Mouse (Mus musculus) effector memory CD4-positive, alpha-beta T cell, adult 5 months (primary cell): ENCODE data around the gene Peli3. TPM values are rescaled to one million over a fixed set of nuclear protein-coding genes. Genes with fewer than 3 reads are reported as not detected.

Experiments used
- polyA plus RNA-seq: library from polyadenylated mRNA; unstranded; fragments of 100-300 nt; shearing (Covaris generic); gene quantifications from one replicate; pipeline ENCODE4 v1.2.1, GENCODE M21; 2017

Gene Peli3
- polyA plus RNA-seq, result 1.1 TPM

GRCm38 (mm10) chr19:4942551-4943252 lies at the start of gene Peli3:
Peli3 (minus strand) TSS chr19:4943127.

GRCm38 (mm10) chr19:4990256-4990625 lies 47.3 kb upstream of the Peli3 start, which contains the start of gene Npas4:
Npas4 (minus strand) TSS chr19:4990316.

GRCm38 (mm10) chr19:4961928-4962601 lies 19.1 kb upstream of the Peli3 start, which contains the start of gene Mrpl11:
Mrpl11 (plus strand) TSS chr19:4962147.

GRCm38 (mm10) chr19:4927904-4928531 lies 14.9 kb downstream of the Peli3 start, which contains the start of gene Dpp3:
Dpp3 (minus strand) TSS chr19:4928287.

GRCm38 (mm10) chr19:4905979-4906794 lies 36.7 kb downstream of the Peli3 start, which contains the start of gene Bbs1:
Bbs1 (minus strand) TSS chr19:4906628.

Other genes with a start within 250 kb of the Peli3 start
- 0.17 TPM for gene Gm960, start 244.5 kb downstream of the Peli3 start, polyA plus RNA-seq
- 0.34 TPM for gene Sptbn2, start 232.0 kb downstream of the Peli3 start, polyA plus RNA-seq
- 58.9 TPM for gene Rbm4b, start 186.6 kb downstream of the Peli3 start, polyA plus RNA-seq
- gene Rbm4, start 149.2 kb downstream of the Peli3 start, polyA plus RNA-seq, result 44.4 TPM
- 19.3 TPM for gene Gm21992, start 131.5 kb downstream of the Peli3 start, polyA plus RNA-seq
- gene Rbm14, start 131.5 kb downstream of the Peli3 start, polyA plus RNA-seq, result 78.0 TPM
- 30.5 TPM for gene Ccs, start 103.8 kb downstream of the Peli3 start, polyA plus RNA-seq
- 0.11 TPM for gene Ccdc87, start 103.8 kb downstream of the Peli3 start, polyA plus RNA-seq
- 8.5 TPM for gene Ctsf, start 88.0 kb downstream of the Peli3 start, polyA plus RNA-seq
- gene Actn3, start 65.2 kb downstream of the Peli3 start, polyA plus RNA-seq, result not detected
- gene Zdhhc24, start 64.5 kb downstream of the Peli3 start, polyA plus RNA-seq, result 3.8 TPM
- gene Bbs1, start 36.5 kb downstream of the Peli3 start, polyA plus RNA-seq, result 0.37 TPM
- gene Dpp3, start 14.8 kb downstream of the Peli3 start, polyA plus RNA-seq, result 59.5 TPM
- 37.5 TPM for gene Mrpl11, start 19.0 kb upstream of the Peli3 start, polyA plus RNA-seq
- not detected for gene Npas4, start 47.2 kb upstream of the Peli3 start, polyA plus RNA-seq
- gene Slc29a2, start 80.7 kb upstream of the Peli3 start, polyA plus RNA-seq, result 2.2 TPM
- 3.6 TPM for gene B4gat1, start 95.7 kb upstream of the Peli3 start, polyA plus RNA-seq
- 2.4 TPM for gene AC124502.3, start 95.8 kb upstream of the Peli3 start, polyA plus RNA-seq
- gene Brms1, start 98.2 kb upstream of the Peli3 start, polyA plus RNA-seq, result 84.9 TPM
- gene Rin1, start 107.4 kb upstream of the Peli3 start, polyA plus RNA-seq, result 0.35 TPM
- not detected for gene Cd248, start 125.0 kb upstream of the Peli3 start, polyA plus RNA-seq
- 0.57 TPM for gene Tmem151a, start 142.4 kb upstream of the Peli3 start, polyA plus RNA-seq
- gene Yif1a, start 145.4 kb upstream of the Peli3 start, polyA plus RNA-seq, result 28.5 TPM
- 0.87 TPM for gene Cnih2, start 155.4 kb upstream of the Peli3 start, polyA plus RNA-seq
- 151 TPM for gene Rab1b, start 163.9 kb upstream of the Peli3 start, polyA plus RNA-seq
- gene Klc2, start 175.4 kb upstream of the Peli3 start, polyA plus RNA-seq, result 2.6 TPM